Mouse (Mus musculus) C2C12 (cell line): ENCODE results near the gene Gm20388.

Source experiments
- CTCF ChIP-seq: IDR thresholded peaks from one replicate; pipeline ENCODE4 v1.5.1; 2011; ENCODE audit not compliant: control insufficient read depth, insufficient read depth, insufficient read length
- MYOD1 ChIP-seq: IDR thresholded peaks from one replicate; pipeline ENCODE4 v1.6.1; 2011; ENCODE audit warnings: low read depth; ENCODE audit not compliant: control insufficient read depth, insufficient read length

GRCm38 (mm10) chr8:123895680-123896365 lies 3985.2 kb downstream of the Gm20388 start:
- TF ChIP-seq CTCF (no peak), MYOD1 (no peak)
